Mouse (Mus musculus): ENCODE measurements around the gene Slco1a1. TPM values are rescaled to one million over a fixed set of nuclear protein-coding genes. Genes with fewer than 3 reads are reported as not detected.

Slco1a1 gene
- polyA plus RNA-seq (2014; fragmentation: Illumina TruSeq; extraction: RNeasy Lipid Tissue Mini Kit (QIAGEN cat#74804); ENCODE audit: low read depth, low replicate concordance) = 243 TPM

DNA sequence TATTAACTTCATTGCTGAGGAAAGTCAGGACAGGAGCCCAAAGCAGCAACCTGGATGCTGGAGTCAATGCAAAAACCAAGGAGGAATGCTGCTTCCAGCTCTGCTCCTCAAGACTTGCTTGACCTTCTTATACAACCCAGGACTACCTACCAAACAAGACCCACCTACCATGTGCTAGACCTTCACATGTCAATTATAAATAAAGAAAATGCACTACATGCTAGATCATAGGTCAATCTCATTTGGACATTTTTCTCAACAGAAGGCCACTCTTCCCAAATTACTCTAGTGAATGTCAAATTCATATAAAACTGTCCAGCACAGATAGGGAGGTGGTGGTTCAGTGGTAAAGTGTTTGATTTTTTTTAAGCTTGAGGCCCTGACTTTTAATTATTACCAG is at the start of gene Slco1a1:
Slco1a1 (minus strand) TSS at position 101 of the 400 bp plus-strand sequence.

Other genes with a start within 250 kb of the Slco1a1 start
- not detected for gene Gm5724, start 173.2 kb downstream of the Slco1a1 start, polyA plus RNA-seq (2014; fragmentation: Illumina TruSeq; extraction: RNeasy Lipid Tissue Mini Kit (QIAGEN cat#74804); ENCODE audit: low read depth, low replicate concordance)
- gene Slco1a4, start 90.8 kb downstream of the Slco1a1 start, polyA plus RNA-seq (2014; fragmentation: Illumina TruSeq; extraction: RNeasy Lipid Tissue Mini Kit (QIAGEN cat#74804); ENCODE audit: low read depth, low replicate concordance) = 376 TPM
- gene Gm6614, start 64.5 kb upstream of the Slco1a1 start, polyA plus RNA-seq (2014; fragmentation: Illumina TruSeq; extraction: RNeasy Lipid Tissue Mini Kit (QIAGEN cat#74804); ENCODE audit: low read depth, low replicate concordance) = not detected